In genomic region chr1:167269856-167270270, GRCm38 (mm10) we compare ENCODE assay signal across 8 mouse cellular contexts. TPM values are rescaled to one million over a fixed set of nuclear protein-coding genes. Genes with fewer than 3 reads are reported as not detected.
DNase-seq lines count a peak whose midpoint lies in the region; ATAC-seq lines count a peak whose summit lies in the region.

No protein-coding gene starts in this region.

- 29% methylated on average over 6 of the region's 6 CpGs for WGBS in embryonic facial prominence, embryonic 11.5 days
- whole genome bisulfite sequencing in limb, embryonic 12.5 days: 40% methylated on average over 6 of the region's 6 CpGs
- 9% methylated on average over 6 of the region's 6 CpGs for WGBS in midbrain, embryonic 16.5 days

- ATAC-seq in embryonic facial prominence, embryonic 11.5 days (replicated peaks; ENCODE audit: insufficient number of reproducible peaks, low FRiP score, low TSS enrichment, low read depth): no peak
- no peak for ATAC-seq in limb, embryonic 12.5 days (ENCODE audit: insufficient number of reproducible peaks, insufficient read depth, low FRiP score, low TSS enrichment, low read depth)
- ATAC-seq in midbrain, embryonic 16.5 days: peak; percentile 50

- H3K4me2 ChIP-seq in embryonic facial prominence, embryonic 11.5 days (ENCODE audit: low read depth, low read length): no peak overlapping the region
- H3K4me2 ChIP-seq in limb, embryonic 12.5 days: peak overlapping the region; percentile 40; the same call in 1 of the 2 replicates
- H3K4me2 ChIP-seq in midbrain, embryonic 16.5 days (ENCODE audit: low read length): peak overlapping the region; percentile 58

- no peak overlapping the region for H3K4me3 ChIP-seq in embryonic facial prominence, embryonic 11.5 days (ENCODE audit: low read depth, low read length)
- H3K4me3 ChIP-seq in limb, embryonic 12.5 days (replicated peaks): no peak overlapping the region
- no peak overlapping the region for H3K4me3 ChIP-seq in midbrain, embryonic 16.5 days (ENCODE audit: low read depth, low read length)

- peak overlapping the region; percentile 0; the same call in 1 of the 2 replicates for H3K9ac ChIP-seq in embryonic facial prominence, embryonic 11.5 days (replicated peaks; ENCODE audit: low read length)
- H3K9ac ChIP-seq in limb, embryonic 12.5 days (replicated peaks): no peak overlapping the region; the same call in 1 of the 2 replicates
- H3K9ac ChIP-seq in midbrain, embryonic 16.5 days (ENCODE audit: low read depth, low read length): 0 out of 2 replicates have a peak overlapping the region, but pooled peaks have one; percentile 44

- peaks cover 8% of the 10 kb centered on the region for H3K4me1 ChIP-seq in embryonic facial prominence, embryonic 11.5 days (ENCODE audit: control insufficient read depth, insufficient read depth, low read length)
- H3K4me1 ChIP-seq in limb, embryonic 12.5 days (replicated peaks): peaks cover 53% of the 10 kb centered on the region
- H3K4me1 ChIP-seq in midbrain, embryonic 16.5 days (ENCODE audit: control insufficient read depth, insufficient read depth, low read length): peaks cover 35% of the 10 kb centered on the region

- H3K27me3 ChIP-seq in embryonic facial prominence, embryonic 11.5 days (ENCODE audit: control insufficient read depth, insufficient read depth, low read length): no peaks in the 10 kb centered on the region
- H3K27me3 ChIP-seq in limb, embryonic 12.5 days: no peaks in the 10 kb centered on the region
- no peaks in the 10 kb centered on the region for H3K27me3 ChIP-seq in midbrain, embryonic 16.5 days (ENCODE audit: control insufficient read depth, insufficient read depth, low read depth, low read length)

- H3K9me3 ChIP-seq in embryonic facial prominence, embryonic 11.5 days (replicated peaks; ENCODE audit: control insufficient read depth, low read length): no peaks in the 10 kb centered on the region
- no peaks in the 10 kb centered on the region for H3K9me3 ChIP-seq in limb, embryonic 12.5 days
- H3K9me3 ChIP-seq in midbrain, embryonic 16.5 days (replicated peaks; ENCODE audit: control insufficient read depth, low read length, poor library complexity, severe bottlenecking): no peaks in the 10 kb centered on the region

- no peak overlapping the region for H3K27ac ChIP-seq in embryonic facial prominence, embryonic 11.5 days (replicated peaks; ENCODE audit: low read depth, low read length)
- peak overlapping the region; percentile 42; the same call in 1 of the 2 replicates for H3K27ac ChIP-seq in limb, embryonic 12.5 days
- H3K27ac ChIP-seq in midbrain, embryonic 16.5 days (ENCODE audit: low read length): peak overlapping the region; percentile 64; the same call in 1 of the 2 replicates

- H3K36me3 ChIP-seq in embryonic facial prominence, embryonic 11.5 days (replicated peaks; ENCODE audit: control insufficient read depth, insufficient read depth, low read depth, low read length): no peaks in the 10 kb centered on the region
- H3K36me3 ChIP-seq in limb, embryonic 12.5 days: 0 out of 2 replicates have a peak, but pooled peaks cover 5% of the 10 kb centered on the region
- H3K36me3 ChIP-seq in midbrain, embryonic 16.5 days (ENCODE audit: control insufficient read depth, insufficient read depth, low read length): no peaks in the 10 kb centered on the region

- DNase-seq in thymus, postnatal 4 days: peak; percentile 52
- DNase-seq in thymus, adult 18-20 months: no peak
- DNase-seq in embryonic facial prominence, embryonic 11.5 days (ENCODE audit: low spot score): no peak
- peak; percentile 88 to 90 for DNase-seq in heart, adult 18-20 months
- DNase-seq in kidney, adult 18-20 months: peak; percentile 61
- DNase-seq in retina, embryonic 14.5 days (ENCODE audit: low spot score): no peak

RNA-seq across cellular contexts. Expression of gene Uck2, which starts 15.3 kb away (rescaled TPM):
- 108 and 120 TPM in 2 replicates for polyA plus RNA-seq in embryonic facial prominence, embryonic 11.5 days (2014; fragmentation: Nextera tagmentation; extraction: Ambion mirVana)
- total RNA-seq in heart, adult 18-20 months (2021): 10 to 100 TPM; 41.8 to 43.8 TPM
- 119 and 133 TPM in 2 replicates for polyA plus RNA-seq in limb, embryonic 12.5 days (2016; fragmentation: Nextera tagmentation; extraction: Ambion mirVana)
- 48.9 and 52.3 TPM in 2 replicates for polyA plus RNA-seq in midbrain, embryonic 16.5 days (2015; fragmentation: Nextera tagmentation; extraction: Ambion mirVana)

RNA-seq across cellular contexts. Expression of gene Tmco1, which starts 38.3 kb away (rescaled TPM):
- 84.8 and 91.8 TPM in 2 replicates for polyA plus RNA-seq in embryonic facial prominence, embryonic 11.5 days (2014; fragmentation: Nextera tagmentation; extraction: Ambion mirVana)
- 10 to 100 TPM; 83.6 to 99.6 TPM for total RNA-seq in heart, adult 18-20 months (2021)
- 63.5 and 64.4 TPM in 2 replicates for polyA plus RNA-seq in limb, embryonic 12.5 days (2016; fragmentation: Nextera tagmentation; extraction: Ambion mirVana)
- 81.2 and 84.4 TPM in 2 replicates for polyA plus RNA-seq in midbrain, embryonic 16.5 days (2015; fragmentation: Nextera tagmentation; extraction: Ambion mirVana)

Comparison
In these comparisons a context has a peak if more than half of its experiments do, and no peak if none do; other contexts are left out.
1. DNase-seq: peak in thymus, postnatal 4 days (single experiment), heart, adult 18-20 months (2 of 2) and kidney, adult 18-20 months (single experiment); none in thymus, adult 18-20 months (0 of 2), embryonic facial prominence, embryonic 11.5 days (single experiment) and retina, embryonic 14.5 days (single experiment).